Mouse (Mus musculus): ENCODE data around the gene Zfp790. TPM values are rescaled to one million over a fixed set of nuclear protein-coding genes. Genes with fewer than 3 reads are reported as not detected.

Zfp790 gene
- total RNA-seq (2023) = 2.6 TPM in 2 replicates

GRCm38 (mm10) chr7:29815910-29816429 lies at the start of gene Zfp790:
Gene Zfp790, plus strand, starts transcription at chr7:29816114.

GRCm38 (mm10) chr7:29768090-29768900 lies 47.6 kb upstream of the Zfp790 start, which contains the start of gene Zfp84:
Gene Zfp84, plus strand, starts transcription at chr7:29768552.

GRCm38 (mm10) chr7:29783871-29784551 lies 31.9 kb upstream of the Zfp790 start, which contains the start of gene Zfp30:
Gene Zfp30, plus strand, starts transcription at chr7:29783998.

GRCm38 (mm10) chr7:29853219-29853842 lies 37.4 kb downstream of the Zfp790 start, which contains the start of gene Zfp940:
Gene Zfp940, minus strand, starts transcription at chr7:29853669.

GRCm38 (mm10) chr7:29859532-29860517 lies 43.9 kb downstream of the Zfp790 start, which contains the start of gene Zfp420:
Gene Zfp420, plus strand, starts transcription at chr7:29859979.

Other genes with a start within 250 kb of the Zfp790 start
- not detected in 2 replicates for gene Catsperg2, start 89.1 kb upstream of the Zfp790 start, total RNA-seq (2023)
- 9.6 TPM in 2 replicates for gene Zfp84, start 47.6 kb upstream of the Zfp790 start, total RNA-seq (2023)
- 0.13 TPM in 1 of 2 replicates, not detected in the other for gene Zfp30, start 32.1 kb upstream of the Zfp790 start, total RNA-seq (2023)
- 0.23 and 0.35 TPM in 2 replicates for gene Zfp940, start 37.6 kb downstream of the Zfp790 start, total RNA-seq (2023)
- 1.6 and 2.9 TPM in 2 replicates for gene Zfp420, start 43.9 kb downstream of the Zfp790 start, total RNA-seq (2023)
- gene Zfp27, start 90.5 kb downstream of the Zfp790 start, total RNA-seq (2023) = 1.5 and 1.6 TPM in 2 replicates
- 0.16 and 0.20 TPM in 2 replicates for gene Zfp383, start 92.1 kb downstream of the Zfp790 start, total RNA-seq (2023)
- gene Zfp74, start 138.0 kb downstream of the Zfp790 start, total RNA-seq (2023) = 1.9 and 2.3 TPM in 2 replicates
- gene Zfp568, start 167.8 kb downstream of the Zfp790 start, total RNA-seq (2023) = 14.7 and 22.5 TPM in 2 replicates
- 0.22 and 0.25 TPM in 2 replicates for gene Zfp14, start 235.3 kb downstream of the Zfp790 start, total RNA-seq (2023)

All from neutrophil, adult 65 days (primary cell).